Mouse (Mus musculus): ENCODE measurements around the gene Ephb4. TPM values are rescaled to one million over a fixed set of nuclear protein-coding genes. Genes with fewer than 3 reads are reported as not detected.

The Ephb4 gene
- 6.1 TPM for polyA plus RNA-seq (2015; fragmentation: Illumina TruSeq; extraction: RNeasy Lipid Tissue Mini Kit (QIAGEN cat#74804); ENCODE audit: insufficient read depth, low replicate concordance)

DNA sequence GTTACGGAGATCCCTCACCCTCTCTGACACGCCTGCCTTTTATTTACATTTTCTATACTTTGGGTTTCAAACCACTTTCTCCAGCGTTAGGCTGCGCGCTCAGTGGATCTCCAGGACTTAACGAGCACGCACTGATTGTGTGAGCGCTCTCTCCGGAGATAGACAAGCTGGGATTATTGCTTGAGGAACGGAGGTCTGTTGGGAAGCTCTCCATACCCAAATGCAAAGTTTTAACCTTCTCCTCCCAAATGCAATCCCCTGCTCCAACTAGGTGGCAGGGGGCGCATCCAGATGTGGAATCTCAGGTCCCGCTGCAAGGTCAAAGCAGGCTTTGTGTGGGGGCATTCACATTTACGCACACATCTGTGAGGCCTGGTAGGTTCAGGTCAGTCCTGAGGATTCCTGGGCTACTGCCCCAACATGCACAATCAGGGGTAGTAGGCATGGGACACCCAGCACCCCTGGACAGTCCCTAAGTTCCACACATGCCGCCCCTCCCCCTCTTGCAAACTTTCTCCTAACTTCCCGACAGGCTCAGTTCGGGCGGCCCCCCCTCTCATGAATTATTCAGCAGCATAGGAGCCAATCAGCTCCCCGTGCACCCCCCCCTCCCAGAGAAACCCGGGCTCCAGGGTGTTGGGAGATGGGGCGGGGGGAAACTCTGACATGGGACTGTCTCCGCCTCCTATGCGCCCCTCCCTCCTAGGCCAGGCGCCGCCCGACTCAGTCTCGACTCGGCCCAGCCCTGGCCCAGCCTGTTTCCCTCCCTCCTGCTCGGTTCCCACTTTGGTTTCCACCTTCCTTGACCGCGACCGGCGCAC lies at the start of gene Ephb4:
Ephb4 (plus strand) TSS at position 726 of the 821 bp plus-strand sequence.

DNA sequence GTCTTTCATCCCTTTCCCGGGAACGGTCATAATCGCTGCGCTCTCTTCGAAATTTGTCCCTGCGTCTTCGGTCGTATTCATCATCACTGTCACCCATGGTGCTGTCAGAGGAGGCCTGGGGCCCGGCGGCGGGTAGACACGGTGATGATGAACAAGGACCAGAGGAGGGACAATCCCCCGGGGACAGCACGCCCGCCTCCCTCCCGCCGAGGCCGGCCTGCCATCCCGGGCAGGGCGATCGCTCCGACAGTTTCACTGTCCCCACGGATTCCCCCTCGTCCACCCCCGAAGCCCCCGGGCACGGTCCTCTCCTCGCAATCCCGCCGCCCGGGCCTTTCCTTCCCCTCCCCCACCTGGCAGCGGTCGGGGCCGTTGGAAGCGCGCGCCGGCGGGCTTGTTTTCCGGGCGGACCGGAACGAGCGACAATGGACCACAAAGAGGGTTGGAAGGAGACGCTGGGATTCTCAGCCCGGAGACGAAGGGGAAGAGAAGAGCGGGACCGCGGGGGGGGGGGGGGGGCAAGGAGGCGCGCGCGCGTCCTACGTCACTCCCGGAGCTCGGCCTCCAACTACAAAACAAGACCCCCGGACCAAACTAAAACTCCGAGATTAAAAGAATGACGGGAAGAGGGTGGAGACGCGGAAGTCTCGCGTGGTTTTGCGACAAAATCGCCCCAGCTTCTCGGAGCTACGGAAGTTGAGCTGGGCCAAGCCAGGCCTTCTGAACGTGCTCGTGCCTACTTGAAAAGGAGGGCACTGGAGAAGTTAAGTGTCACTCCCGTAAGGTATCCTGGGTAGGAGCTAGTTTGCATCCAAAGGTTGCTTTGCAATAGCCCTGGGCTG lies 42.6 kb upstream of the Ephb4 start, which contains the start of gene Srrt:
Srrt (minus strand) TSS at position 604 of the 842 bp plus-strand sequence.

DNA sequence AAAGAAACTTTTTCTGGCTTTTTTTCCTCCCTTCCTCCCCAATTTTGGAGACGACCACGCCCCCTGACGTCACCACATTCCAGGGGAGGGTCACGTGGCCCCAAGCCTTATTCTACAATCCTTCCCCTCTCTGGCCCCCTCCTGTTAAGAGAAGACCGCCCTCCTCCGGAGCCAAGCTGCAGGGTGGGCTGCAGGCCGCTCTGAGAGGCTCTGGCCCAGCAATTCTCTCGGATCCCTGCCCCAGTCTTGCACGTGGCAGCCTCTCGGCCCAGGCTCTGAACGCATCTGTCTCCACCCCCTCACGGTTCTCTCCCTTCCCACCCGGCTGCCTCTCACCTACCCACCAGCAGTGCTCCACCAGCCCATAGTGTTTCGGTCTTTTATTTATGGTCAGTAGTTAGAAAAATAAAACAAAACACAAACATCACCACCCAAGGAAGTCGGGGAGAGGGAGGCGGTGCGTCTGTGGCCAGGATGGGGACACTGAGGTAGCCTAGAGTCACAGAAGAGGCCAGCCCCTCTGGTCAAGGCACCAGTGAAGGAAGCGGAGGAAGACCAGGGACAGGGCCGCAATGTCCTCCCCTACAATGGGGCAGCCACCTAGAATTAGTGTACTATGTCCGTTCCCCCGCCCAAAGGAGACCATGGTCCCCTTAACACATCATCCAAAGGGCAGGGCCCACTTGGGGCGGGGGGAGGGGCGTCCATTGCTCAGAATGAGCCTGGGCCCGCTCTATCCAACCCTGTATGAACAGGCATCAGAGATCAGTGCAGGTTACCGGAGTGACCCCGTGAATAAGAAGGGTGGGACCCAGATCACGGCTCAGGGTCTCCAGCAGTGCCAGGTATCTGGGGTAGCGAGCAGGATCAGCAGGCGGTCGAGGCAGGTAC lies 35.5 kb upstream of the Ephb4 start, which contains the start of gene Trip6:
Trip6 (minus strand) TSS at position 212 of the 891 bp plus-strand sequence.

DNA sequence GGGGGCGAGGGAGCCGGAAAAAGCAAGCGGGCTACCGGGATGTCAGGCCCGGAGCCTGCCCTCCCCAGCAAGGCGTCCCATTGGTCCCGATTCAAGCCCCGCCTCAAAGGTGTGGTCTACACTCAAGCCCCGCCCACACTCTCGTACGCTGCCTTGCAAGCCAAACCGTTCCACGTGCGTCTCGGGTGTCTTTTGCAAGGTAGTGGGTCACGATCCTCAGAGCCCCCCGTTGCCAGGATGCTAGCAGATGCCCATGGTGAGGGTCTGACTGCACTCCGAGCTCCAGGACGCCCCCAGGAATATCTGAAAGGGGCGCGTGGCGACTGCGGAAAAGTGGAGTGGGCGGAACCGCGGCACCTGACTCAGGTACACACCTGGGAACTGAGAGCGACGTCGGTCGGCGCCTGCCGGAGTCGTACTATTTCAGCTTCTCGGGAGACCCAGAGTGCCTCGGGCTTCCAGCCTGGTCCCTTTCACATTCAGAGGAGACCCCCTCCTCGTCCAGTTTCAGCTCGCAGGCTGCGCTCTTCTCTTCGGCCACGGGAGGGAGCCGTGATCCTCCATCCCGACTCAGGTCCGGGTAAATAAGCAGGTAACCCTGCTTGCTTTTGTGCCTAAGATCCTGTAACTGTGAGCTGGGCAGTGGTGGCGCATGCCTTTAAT lies 16.3 kb upstream of the Ephb4 start, which contains the start of gene Slc12a9:
Slc12a9 (minus strand) TSS at position 86 of the 663 bp plus-strand sequence.

Other genes starting within 250 kb of the Ephb4 start
- 57.0 TPM for gene Trim56, start 233.9 kb upstream of the Ephb4 start, polyA plus RNA-seq (2015; fragmentation: Illumina TruSeq; extraction: RNeasy Lipid Tissue Mini Kit (QIAGEN cat#74804); ENCODE audit: insufficient read depth, low replicate concordance)
- not detected for gene Muc3, start 200.8 kb upstream of the Ephb4 start, polyA plus RNA-seq (2015; fragmentation: Illumina TruSeq; extraction: RNeasy Lipid Tissue Mini Kit (QIAGEN cat#74804); ENCODE audit: insufficient read depth, low replicate concordance)
- 4.1 TPM for gene Muc3a, start 137.7 kb upstream of the Ephb4 start, polyA plus RNA-seq (2015; fragmentation: Illumina TruSeq; extraction: RNeasy Lipid Tissue Mini Kit (QIAGEN cat#74804); ENCODE audit: insufficient read depth, low replicate concordance)
- gene Ache, start 62.6 kb upstream of the Ephb4 start, polyA plus RNA-seq (2015; fragmentation: Illumina TruSeq; extraction: RNeasy Lipid Tissue Mini Kit (QIAGEN cat#74804); ENCODE audit: insufficient read depth, low replicate concordance): 2.4 TPM
- gene Ufsp1, start 55.5 kb upstream of the Ephb4 start, polyA plus RNA-seq (2015; fragmentation: Illumina TruSeq; extraction: RNeasy Lipid Tissue Mini Kit (QIAGEN cat#74804); ENCODE audit: insufficient read depth, low replicate concordance): 3.4 TPM
- gene Srrt, start 42.4 kb upstream of the Ephb4 start, polyA plus RNA-seq (2015; fragmentation: Illumina TruSeq; extraction: RNeasy Lipid Tissue Mini Kit (QIAGEN cat#74804); ENCODE audit: insufficient read depth, low replicate concordance): 287 TPM
- gene Trip6, start 35.7 kb upstream of the Ephb4 start, polyA plus RNA-seq (2015; fragmentation: Illumina TruSeq; extraction: RNeasy Lipid Tissue Mini Kit (QIAGEN cat#74804); ENCODE audit: insufficient read depth, low replicate concordance): 3.0 TPM
- 9.0 TPM for gene Slc12a9, start 16.5 kb upstream of the Ephb4 start, polyA plus RNA-seq (2015; fragmentation: Illumina TruSeq; extraction: RNeasy Lipid Tissue Mini Kit (QIAGEN cat#74804); ENCODE audit: insufficient read depth, low replicate concordance)
- gene Zan, start 127.0 kb downstream of the Ephb4 start, polyA plus RNA-seq (2015; fragmentation: Illumina TruSeq; extraction: RNeasy Lipid Tissue Mini Kit (QIAGEN cat#74804); ENCODE audit: insufficient read depth, low replicate concordance): not detected
- 5.8 TPM for gene Pop7, start 152.4 kb downstream of the Ephb4 start, polyA plus RNA-seq (2015; fragmentation: Illumina TruSeq; extraction: RNeasy Lipid Tissue Mini Kit (QIAGEN cat#74804); ENCODE audit: insufficient read depth, low replicate concordance)
- 17.4 TPM for gene Gigyf1, start 168.4 kb downstream of the Ephb4 start, polyA plus RNA-seq (2015; fragmentation: Illumina TruSeq; extraction: RNeasy Lipid Tissue Mini Kit (QIAGEN cat#74804); ENCODE audit: insufficient read depth, low replicate concordance)
- gene Epo, start 183.1 kb downstream of the Ephb4 start, polyA plus RNA-seq (2015; fragmentation: Illumina TruSeq; extraction: RNeasy Lipid Tissue Mini Kit (QIAGEN cat#74804); ENCODE audit: insufficient read depth, low replicate concordance): not detected
- gene Gnb2, start 183.4 kb downstream of the Ephb4 start, polyA plus RNA-seq (2015; fragmentation: Illumina TruSeq; extraction: RNeasy Lipid Tissue Mini Kit (QIAGEN cat#74804); ENCODE audit: insufficient read depth, low replicate concordance): 75.7 TPM
- not detected for gene Actl6b, start 203.4 kb downstream of the Ephb4 start, polyA plus RNA-seq (2015; fragmentation: Illumina TruSeq; extraction: RNeasy Lipid Tissue Mini Kit (QIAGEN cat#74804); ENCODE audit: insufficient read depth, low replicate concordance)
- 0.90 TPM for gene Tfr2, start 219.7 kb downstream of the Ephb4 start, polyA plus RNA-seq (2015; fragmentation: Illumina TruSeq; extraction: RNeasy Lipid Tissue Mini Kit (QIAGEN cat#74804); ENCODE audit: insufficient read depth, low replicate concordance)

Measured in spleen, adult 10 weeks (tissue).